Mouse (Mus musculus) testis, adult 2 months (tissue): ENCODE data around the gene Bhlha15. TPM values are rescaled to one million over a fixed set of nuclear protein-coding genes. Genes with fewer than 3 reads are reported as not detected.

Source experiments
- H3K27ac ChIP-seq: fragments of 200-500 bp; 2 replicates; pipeline ENCODE4 v1.5.1; 2012; ENCODE audit warnings: low read depth, low read length; ENCODE audit not compliant: control insufficient read depth, insufficient read depth
- H3K27me3 ChIP-seq: fragments of 200-500 bp; 2 replicates; pipeline ENCODE4 v1.6.1; 2012; ENCODE audit warnings: mild to moderate bottlenecking, low read length, moderate library complexity; ENCODE audit not compliant: control insufficient read depth, insufficient read depth
- H3K36me3 ChIP-seq: fragments of 200-500 bp; 2 replicates; pipeline ENCODE4 v1.6.1; 2012; ENCODE audit warnings: mild to moderate bottlenecking, low read length; ENCODE audit not compliant: control insufficient read depth, insufficient read depth
- H3K4me1 ChIP-seq: fragments of 200-500 bp; 2 replicates; pipeline ENCODE4 v1.6.1; 2012; ENCODE audit warnings: low read length; ENCODE audit not compliant: control insufficient read depth, insufficient read depth
- H3K4me3 ChIP-seq: fragments of 200-500 bp; 2 replicates; pipeline ENCODE4 v1.5.1; 2012; ENCODE audit warnings: low read depth, mild to moderate bottlenecking, low read length, moderate library complexity, mixed read lengths; ENCODE audit not compliant: control insufficient read depth
- CTCF ChIP-seq: fragments of 200-500 bp; IDR thresholded peaks from 2 replicates; pipeline ENCODE4 v1.5.1; 2012; ENCODE audit warnings: low read depth, mild to moderate bottlenecking, inconsistent platforms, low read length, moderate library complexity; ENCODE audit not compliant: control insufficient read depth, insufficient read depth, insufficient replicate concordance
- POLR2A ChIP-seq: fragments of 200-500 bp; IDR thresholded peaks from 2 replicates; pipeline ENCODE4 v1.6.1; 2012; ENCODE audit warnings: low read depth, mild to moderate bottlenecking, inconsistent platforms, low read length, moderate library complexity; ENCODE audit not compliant: control insufficient read depth
- polyA plus RNA-seq: library from polyadenylated mRNA; depleted of rRNA; stranded (reverse); fragments of >200 nt; gene quantifications from 2 replicates; pipeline ENCODE4 v1.2.3, GENCODE M21; 2012

The Bhlha15 gene
- polyA plus RNA-seq, 1 experiment, result 0.16 TPM

GRCm38 (mm10) chr5:144206069-144206468 lies 16.0 kb downstream of the Bhlha15 start:
- TF ChIP-seq POLR2A, result no peak
- TF ChIP-seq CTCF, result no peak
- Histone ChIP-seq H3K27me3 (no peaks in the 10 kb centered on the region), H3K27ac (no peak overlapping the region), H3K4me3 (no peak overlapping the region), H3K36me3 (no peaks in the 10 kb centered on the region; the same call in 1 of the 2 replicates), H3K4me1 (no peaks in the 10 kb centered on the region)

- H3K4me1 ChIP-seq, result no peaks in the 10 kb centered on the region
- no peaks in the 10 kb centered on the region for H3K27me3 ChIP-seq
- TF ChIP-seq CTCF, result peak; percentile 70; the same call in 1 of the 2 replicates
- TF ChIP-seq POLR2A, result no peak
- H3K27ac ChIP-seq, result no peak overlapping the region
- H3K4me3 ChIP-seq, result no peak overlapping the region
- H3K36me3 ChIP-seq, result no peaks in the 10 kb centered on the region; the same call in 1 of the 2 replicates
Measured at GRCm38 (mm10) chr5:144207478-144207877, 17.4 kb downstream of the Bhlha15 start.

- Histone ChIP-seq H3K4me1 (no peaks in the 10 kb centered on the region; the same call in none of the 2 replicates), H3K36me3 (peaks cover 1% of the 10 kb centered on the region; the same call in 1 of the 2 replicates), H3K4me3 (no peak overlapping the region), H3K27ac (no peak overlapping the region), H3K27me3 (no peaks in the 10 kb centered on the region)
- TF ChIP-seq CTCF, result peak; percentile 77; the same call in 1 of the 2 replicates
- TF ChIP-seq POLR2A, result no peak
Measured at GRCm38 (mm10) chr5:144214453-144214852, 24.4 kb downstream of the Bhlha15 start.

DNA sequence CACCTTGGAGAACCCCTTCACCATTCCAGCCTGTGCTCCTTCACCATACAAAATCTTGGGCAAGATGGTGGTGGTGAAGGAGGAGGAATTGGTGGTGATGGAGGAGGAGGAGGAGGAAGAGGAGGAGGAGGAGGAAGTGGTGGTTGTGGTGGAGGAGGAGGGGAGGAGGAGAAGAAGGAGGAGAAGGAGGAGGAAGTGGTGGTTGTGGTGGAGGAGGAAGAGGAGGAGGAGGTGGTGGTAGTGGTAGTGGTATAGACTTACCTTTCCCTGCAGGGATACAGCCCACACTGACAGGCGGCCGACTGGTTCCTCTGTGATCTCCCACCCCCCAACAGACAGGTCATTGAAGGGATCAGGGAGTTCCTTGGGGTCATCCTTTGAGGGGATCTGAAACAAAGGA lies 25.9 kb downstream of the Bhlha15 start:
- no peaks in the 10 kb centered on the region for H3K27me3 ChIP-seq
- TF ChIP-seq CTCF, result no peak
- no peak overlapping the region for H3K27ac ChIP-seq
- H3K36me3 ChIP-seq, result peaks cover 1% of the 10 kb centered on the region; the same call in 1 of the 2 replicates
- H3K4me3 ChIP-seq, result no peak overlapping the region
- H3K4me1 ChIP-seq, result no peaks in the 10 kb centered on the region; the same call in none of the 2 replicates

DNA sequence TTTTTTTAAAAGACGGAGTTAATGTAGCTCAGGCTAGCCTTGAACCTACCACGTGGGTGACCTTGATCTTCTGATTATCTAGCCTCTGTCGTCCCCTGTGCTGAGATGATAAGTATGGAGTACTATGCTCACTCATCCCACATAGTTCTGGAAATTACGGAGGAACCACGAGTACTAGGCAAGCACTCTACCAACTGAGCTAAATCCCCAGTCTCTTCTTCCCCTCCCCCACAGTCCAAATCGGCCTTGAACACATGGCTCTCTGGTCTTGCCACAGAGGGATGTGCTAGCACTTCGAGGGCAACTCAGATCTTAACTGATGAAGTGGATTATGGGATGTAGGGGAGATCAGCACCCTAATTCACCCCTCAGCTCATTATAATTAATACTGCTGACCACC lies 28.0 kb downstream of the Bhlha15 start:
- peaks cover 4% of the 10 kb centered on the region for H3K4me1 ChIP-seq
- no peak for TF ChIP-seq CTCF
- no peak for TF ChIP-seq POLR2A
- no peaks in the 10 kb centered on the region for H3K27me3 ChIP-seq
- H3K36me3 ChIP-seq, result peaks cover 1% of the 10 kb centered on the region; the same call in 1 of the 2 replicates
- no peak overlapping the region for H3K27ac ChIP-seq
- H3K4me3 ChIP-seq, result no peak overlapping the region

- no peaks in the 10 kb centered on the region for H3K27me3 ChIP-seq
- no peak for TF ChIP-seq POLR2A
- TF ChIP-seq CTCF, result no peak
- H3K4me3 ChIP-seq, result no peak overlapping the region
- no peak overlapping the region for H3K27ac ChIP-seq
- peaks cover 7% of the 10 kb centered on the region for H3K4me1 ChIP-seq
- H3K36me3 ChIP-seq, result no peaks in the 10 kb centered on the region
Measured at GRCm38 (mm10) chr5:144219306-144219705, 29.2 kb downstream of the Bhlha15 start.

GRCm38 (mm10) chr5:144219936-144220335 lies 29.9 kb downstream of the Bhlha15 start:
- no peaks in the 10 kb centered on the region for H3K27me3 ChIP-seq
- H3K4me3 ChIP-seq, result no peak overlapping the region
- no peak for TF ChIP-seq POLR2A
- no peak for TF ChIP-seq CTCF
- no peak overlapping the region for H3K27ac ChIP-seq
- H3K36me3 ChIP-seq, result no peaks in the 10 kb centered on the region
- H3K4me1 ChIP-seq, result peaks cover 9% of the 10 kb centered on the region

DNA sequence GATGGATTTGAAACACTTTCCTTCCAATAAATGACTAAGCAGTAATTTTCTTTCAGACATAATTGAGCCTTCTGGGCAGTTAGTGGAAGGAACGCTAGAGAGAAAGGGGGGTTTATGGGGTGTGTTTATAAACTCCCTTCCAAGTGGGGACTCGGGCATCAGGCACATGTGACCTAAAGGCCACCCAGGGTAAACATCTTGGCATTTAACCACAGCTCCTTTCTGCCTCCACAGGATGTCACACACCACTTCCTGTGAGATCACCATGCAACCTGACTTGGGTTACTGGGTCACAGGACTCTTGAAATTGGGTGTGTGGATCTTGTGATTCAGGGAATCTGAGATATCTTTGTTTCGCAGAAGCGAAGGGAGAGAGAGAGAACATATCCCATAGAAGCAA lies 31.2 kb downstream of the Bhlha15 start:
- no peak for TF ChIP-seq POLR2A
- TF ChIP-seq CTCF, result no peak
- H3K27me3 ChIP-seq, result no peaks in the 10 kb centered on the region
- H3K4me1 ChIP-seq, result peaks cover 13% of the 10 kb centered on the region
- H3K27ac ChIP-seq, result peak overlapping the region; percentile 62
- no peak overlapping the region for H3K4me3 ChIP-seq
- no peaks in the 10 kb centered on the region for H3K36me3 ChIP-seq
